Mouse (Mus musculus): ENCODE measurements around the gene Zfand4. TPM values are rescaled to one million over a fixed set of nuclear protein-coding genes. Genes with fewer than 3 reads are reported as not detected.

Gene Zfand4
- polyA plus RNA-seq, 1 experiment, result 0.99 TPM

DNA sequence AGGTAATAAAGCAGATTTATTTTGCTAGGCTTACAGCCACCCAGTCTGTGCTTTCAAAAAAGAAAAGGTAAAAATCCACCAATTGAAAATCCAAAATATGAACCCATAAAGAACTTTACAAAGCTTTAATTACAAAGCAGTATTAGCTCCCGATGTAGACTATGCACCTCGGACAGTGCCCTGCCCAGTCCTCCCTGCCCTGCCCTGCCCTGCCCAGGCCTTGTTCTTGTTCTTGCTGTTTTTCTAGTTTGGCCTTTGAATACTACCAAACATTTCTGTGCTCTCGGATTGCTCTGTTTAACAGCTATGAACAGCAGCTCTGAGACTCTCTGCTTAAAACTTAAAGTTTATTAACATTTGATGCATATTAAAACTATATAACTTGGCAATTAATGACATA is 62.6 kb downstream of the Zfand4 start:
- no peaks in the 10 kb centered on the region for H3K79me2 ChIP-seq (ENCODE audit: control insufficient read depth, insufficient read depth)
- H3K27me3 ChIP-seq (ENCODE audit: control insufficient read depth, insufficient read depth, insufficient read length), result no peaks in the 10 kb centered on the region
- H3K79me3 ChIP-seq (ENCODE audit: low read depth), result no peaks in the 10 kb centered on the region
- H3K4me3 ChIP-seq (ENCODE audit: insufficient read depth, poor library complexity, severe bottlenecking), result no peak overlapping the region
- TF ChIP-seq FOSL1 (IDR thresholded peaks at IDR 0.05; ENCODE audit: insufficient read depth, low read length, poor library complexity, severe bottlenecking), result no peak
- TF ChIP-seq MYOG (IDR thresholded peaks at IDR 0.05; ENCODE audit: control insufficient read depth, extremely low read depth, insufficient read length), result no peak
- TF ChIP-seq USF1 (IDR thresholded peaks at IDR 0.05; ENCODE audit: low read depth), result no peak
- TF ChIP-seq MYOD1 (IDR thresholded peaks at IDR 0.05; ENCODE audit: control insufficient read depth, insufficient read length, low read depth), result no peak
- TF ChIP-seq CEBPB (IDR thresholded peaks at IDR 0.05; ENCODE audit: low read depth), result no peak
- no peak for TF ChIP-seq CTCF (IDR thresholded peaks at IDR 0.05; ENCODE audit: control insufficient read depth, insufficient read depth, insufficient read length)
- no peak for TF ChIP-seq MAX (IDR thresholded peaks at IDR 0.05)
- no peak overlapping the region for H3ac ChIP-seq (ENCODE audit: control insufficient read depth, insufficient read length, low read depth)
- no peaks in the 10 kb centered on the region for H3K36me3 ChIP-seq (ENCODE audit: control insufficient read depth, insufficient read depth)

DNA sequence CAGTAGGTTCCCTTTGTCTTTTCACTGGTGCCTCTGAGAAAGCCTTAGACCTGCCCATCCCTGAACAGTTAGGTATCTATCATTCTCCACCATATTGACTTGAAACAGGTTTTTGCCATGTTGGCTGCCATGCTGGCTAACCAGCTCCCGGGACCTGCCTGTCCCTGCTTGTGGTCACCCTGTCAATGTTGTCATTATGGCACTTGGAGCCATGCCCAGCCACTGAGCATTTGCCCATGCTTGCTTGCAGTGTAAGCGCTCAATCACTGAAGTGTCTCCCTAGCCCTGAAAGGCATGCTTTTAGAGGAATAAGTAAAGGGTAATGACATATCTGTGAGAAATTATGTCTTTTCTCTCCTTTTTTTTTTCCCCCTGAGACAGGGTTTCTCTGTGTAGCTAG is 67.4 kb downstream of the Zfand4 start:
- no peaks in the 10 kb centered on the region for H3K27me3 ChIP-seq (ENCODE audit: control insufficient read depth, insufficient read depth, insufficient read length)
- H3K79me2 ChIP-seq (ENCODE audit: control insufficient read depth, insufficient read depth), result no peaks in the 10 kb centered on the region
- H3ac ChIP-seq (ENCODE audit: control insufficient read depth, insufficient read length, low read depth), result no peak overlapping the region
- no peaks in the 10 kb centered on the region for H3K79me3 ChIP-seq (ENCODE audit: low read depth)
- no peak overlapping the region for H3K4me3 ChIP-seq (ENCODE audit: insufficient read depth, poor library complexity, severe bottlenecking)
- TF ChIP-seq MAX (IDR thresholded peaks at IDR 0.05) (no peak), MYOG (IDR thresholded peaks at IDR 0.05; ENCODE audit: control insufficient read depth, extremely low read depth, insufficient read length) (no peak), CEBPB (IDR thresholded peaks at IDR 0.05; ENCODE audit: low read depth) (no peak), MYOD1 (IDR thresholded peaks at IDR 0.05; ENCODE audit: control insufficient read depth, insufficient read length, low read depth) (no peak), CTCF (IDR thresholded peaks at IDR 0.05; ENCODE audit: control insufficient read depth, insufficient read depth, insufficient read length) (no peak), FOSL1 (IDR thresholded peaks at IDR 0.05; ENCODE audit: insufficient read depth, low read length, poor library complexity, severe bottlenecking) (no peak), USF1 (IDR thresholded peaks at IDR 0.05; ENCODE audit: low read depth) (no peak)
- H3K36me3 ChIP-seq (ENCODE audit: control insufficient read depth, insufficient read depth), result no peaks in the 10 kb centered on the region

DNA sequence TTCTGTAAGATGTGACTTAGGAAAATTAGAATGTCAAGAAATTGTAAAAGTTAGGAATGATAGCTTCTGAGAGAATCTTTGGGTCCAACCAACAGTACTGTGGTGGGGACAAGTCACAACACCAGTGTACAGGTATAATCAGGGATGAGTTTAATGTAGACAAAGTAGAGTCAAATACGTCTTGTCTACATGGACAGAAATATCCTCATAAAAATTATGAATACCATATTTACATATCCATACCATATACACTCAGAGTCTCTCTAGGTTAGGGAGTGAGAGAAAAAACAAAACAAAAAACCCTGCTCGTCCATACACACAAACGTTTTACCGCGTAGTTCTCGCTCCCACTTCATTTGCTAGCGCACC is 73.4 kb downstream of the Zfand4 start:
- Histone ChIP-seq H3K79me2 (ENCODE audit: control insufficient read depth, insufficient read depth) (peaks cover 42% of the 10 kb centered on the region), H3K27me3 (ENCODE audit: control insufficient read depth, insufficient read depth, insufficient read length) (no peaks in the 10 kb centered on the region), H3K36me3 (ENCODE audit: control insufficient read depth, insufficient read depth) (no peaks in the 10 kb centered on the region), H3K79me3 (ENCODE audit: low read depth) (peaks cover 9% of the 10 kb centered on the region), H3ac (ENCODE audit: control insufficient read depth, insufficient read length, low read depth) (peak overlapping the region; percentile 33), H3K4me3 (ENCODE audit: insufficient read depth, poor library complexity, severe bottlenecking) (peak overlapping the region; percentile 60)
- TF ChIP-seq MAX (IDR thresholded peaks at IDR 0.05) (no peak), MYOD1 (IDR thresholded peaks at IDR 0.05; ENCODE audit: control insufficient read depth, insufficient read length, low read depth) (no peak), MYOG (IDR thresholded peaks at IDR 0.05; ENCODE audit: control insufficient read depth, extremely low read depth, insufficient read length) (no peak), CEBPB (IDR thresholded peaks at IDR 0.05; ENCODE audit: low read depth) (no peak)

DNA sequence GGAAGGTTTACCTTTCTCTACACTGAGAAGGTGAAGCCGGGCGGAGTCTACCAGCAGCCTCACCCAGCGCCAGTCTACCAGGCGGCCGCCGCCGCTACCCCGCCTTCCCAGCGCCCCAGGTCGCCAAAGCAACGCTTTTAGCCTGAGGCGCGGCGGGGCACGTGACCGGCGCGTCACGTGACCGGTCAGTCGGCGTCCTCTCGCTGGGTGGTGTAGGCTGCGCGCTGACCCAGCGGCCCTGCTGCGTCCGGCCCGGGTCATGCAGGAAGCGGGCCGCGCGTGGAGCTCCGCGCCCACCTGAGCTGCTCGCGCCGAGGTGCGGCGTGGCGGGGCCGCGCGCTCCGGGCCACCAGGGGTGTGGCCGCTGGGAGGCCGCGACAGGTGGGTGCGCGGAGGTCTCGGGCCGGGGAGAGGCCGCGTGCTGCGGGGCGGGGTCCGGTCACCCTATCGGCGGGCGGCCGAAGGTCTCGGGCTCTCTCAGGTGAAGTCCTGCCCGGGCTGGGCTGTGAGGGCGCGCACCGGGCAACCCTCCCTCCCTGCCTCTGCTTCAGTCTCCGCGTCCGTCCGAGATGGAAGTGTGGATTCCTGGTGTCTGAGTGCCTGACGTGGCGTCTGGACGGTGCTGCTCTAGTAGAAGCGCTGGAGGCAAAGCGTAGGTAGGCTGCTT is 73.9 kb downstream of the Zfand4 start, which contains the start of gene March8:
March8 (plus strand) TSS at position 190 of the 667 bp plus-strand sequence.
- Histone ChIP-seq H3ac (ENCODE audit: control insufficient read depth, insufficient read length, low read depth) (peak within 1 kb of the TSS; percentile 77), H3K79me2 (ENCODE audit: control insufficient read depth, insufficient read depth) (peaks cover 46% of the 10 kb centered on the region), H3K4me3 (ENCODE audit: insufficient read depth, poor library complexity, severe bottlenecking) (peak within 1 kb of the TSS; percentile 60), H3K79me3 (ENCODE audit: low read depth) (peaks cover 10% of the 10 kb centered on the region), H3K27me3 (ENCODE audit: control insufficient read depth, insufficient read depth, insufficient read length) (no peaks in the 10 kb centered on the region), H3K36me3 (ENCODE audit: control insufficient read depth, insufficient read depth) (no peaks in the 10 kb centered on the region)
- TF ChIP-seq MAX (IDR thresholded peaks at IDR 0.05) (peak; percentile 87), MYOD1 (IDR thresholded peaks at IDR 0.05; ENCODE audit: control insufficient read depth, insufficient read length, low read depth) (no peak), USF1 (IDR thresholded peaks at IDR 0.05; ENCODE audit: low read depth) (peak; percentile 98)

DNA sequence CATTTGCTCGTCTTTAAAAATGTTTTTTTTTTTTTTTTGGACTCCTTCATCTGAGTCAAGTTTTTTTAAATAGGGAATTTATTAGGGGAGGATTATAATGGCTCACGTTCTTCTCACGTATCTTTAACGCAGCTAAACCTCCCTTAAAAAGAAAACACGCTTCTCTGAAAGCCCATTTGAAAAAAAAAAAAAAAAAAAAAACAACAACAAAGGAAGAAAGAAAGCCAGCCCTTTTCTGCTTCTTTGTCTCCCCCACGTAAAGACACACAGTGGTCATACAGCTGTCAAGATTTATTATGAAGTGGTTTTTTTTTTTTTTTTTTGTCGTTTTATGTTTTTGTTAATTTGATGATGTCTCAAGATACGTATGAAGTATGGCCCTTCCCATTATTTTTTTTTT is 74.5 kb downstream of the Zfand4 start:
- TF ChIP-seq USF1 (IDR thresholded peaks at IDR 0.05; ENCODE audit: low read depth), result no peak
- TF ChIP-seq CEBPB (IDR thresholded peaks at IDR 0.05; ENCODE audit: low read depth), result no peak
- TF ChIP-seq CTCF (IDR thresholded peaks at IDR 0.05; ENCODE audit: control insufficient read depth, insufficient read depth, insufficient read length), result no peak
- no peak for TF ChIP-seq FOSL1 (IDR thresholded peaks at IDR 0.05; ENCODE audit: insufficient read depth, low read length, poor library complexity, severe bottlenecking)
- TF ChIP-seq MAX (IDR thresholded peaks at IDR 0.05), result no peak
- TF ChIP-seq MYOG (IDR thresholded peaks at IDR 0.05; ENCODE audit: control insufficient read depth, extremely low read depth, insufficient read length), result no peak
- TF ChIP-seq MYOD1 (IDR thresholded peaks at IDR 0.05; ENCODE audit: control insufficient read depth, insufficient read length, low read depth), result no peak
- Histone ChIP-seq H3K79me2 (ENCODE audit: control insufficient read depth, insufficient read depth) (peaks cover 52% of the 10 kb centered on the region), H3K4me3 (ENCODE audit: insufficient read depth, poor library complexity, severe bottlenecking) (peak overlapping the region; percentile 60), H3K27me3 (ENCODE audit: control insufficient read depth, insufficient read depth, insufficient read length) (no peaks in the 10 kb centered on the region), H3K36me3 (ENCODE audit: control insufficient read depth, insufficient read depth) (no peaks in the 10 kb centered on the region), H3K79me3 (ENCODE audit: low read depth) (peaks cover 10% of the 10 kb centered on the region), H3ac (ENCODE audit: control insufficient read depth, insufficient read length, low read depth) (peak overlapping the region; percentile 77)

DNA sequence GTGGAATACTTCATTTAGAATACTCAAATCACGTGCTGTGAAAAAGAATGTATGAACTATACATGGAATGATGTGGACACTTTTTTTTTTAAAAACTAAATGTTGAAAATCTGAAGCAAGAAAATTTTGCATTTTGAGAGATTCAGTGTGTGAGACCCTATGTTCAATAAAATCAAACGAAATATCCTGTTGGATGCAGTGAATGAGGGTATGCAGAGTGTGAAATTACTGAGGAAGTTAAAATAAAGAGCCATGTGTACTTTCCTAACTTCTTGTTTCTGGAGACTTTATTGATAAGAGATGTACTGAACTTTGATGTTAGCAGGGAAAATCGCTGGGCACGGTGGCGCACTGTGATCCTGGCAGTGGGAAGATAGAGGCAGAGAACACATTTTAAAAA is 75.1 kb downstream of the Zfand4 start:
- TF ChIP-seq MAX (IDR thresholded peaks at IDR 0.05) (no peak), USF1 (IDR thresholded peaks at IDR 0.05; ENCODE audit: low read depth) (no peak), MYOD1 (IDR thresholded peaks at IDR 0.05; ENCODE audit: control insufficient read depth, insufficient read length, low read depth) (no peak), CTCF (IDR thresholded peaks at IDR 0.05; ENCODE audit: control insufficient read depth, insufficient read depth, insufficient read length) (no peak), CEBPB (IDR thresholded peaks at IDR 0.05; ENCODE audit: low read depth) (no peak), FOSL1 (IDR thresholded peaks at IDR 0.05; ENCODE audit: insufficient read depth, low read length, poor library complexity, severe bottlenecking) (no peak), MYOG (IDR thresholded peaks at IDR 0.05; ENCODE audit: control insufficient read depth, extremely low read depth, insufficient read length) (no peak)
- H3K79me2 ChIP-seq (ENCODE audit: control insufficient read depth, insufficient read depth), result peaks cover 58% of the 10 kb centered on the region
- no peak overlapping the region for H3ac ChIP-seq (ENCODE audit: control insufficient read depth, insufficient read length, low read depth)
- no peaks in the 10 kb centered on the region for H3K36me3 ChIP-seq (ENCODE audit: control insufficient read depth, insufficient read depth)
- H3K27me3 ChIP-seq (ENCODE audit: control insufficient read depth, insufficient read depth, insufficient read length), result no peaks in the 10 kb centered on the region
- H3K4me3 ChIP-seq (ENCODE audit: insufficient read depth, poor library complexity, severe bottlenecking), result peak overlapping the region; percentile 60
- H3K79me3 ChIP-seq (ENCODE audit: low read depth), result peaks cover 13% of the 10 kb centered on the region
